Mouse (Mus musculus): ENCODE data around the gene Tead2. TPM values are rescaled to one million over a fixed set of nuclear protein-coding genes. Genes with fewer than 3 reads are reported as not detected.

The Tead2 gene
- polyA plus RNA-seq, 1 experiment = 0.06 TPM

DNA sequence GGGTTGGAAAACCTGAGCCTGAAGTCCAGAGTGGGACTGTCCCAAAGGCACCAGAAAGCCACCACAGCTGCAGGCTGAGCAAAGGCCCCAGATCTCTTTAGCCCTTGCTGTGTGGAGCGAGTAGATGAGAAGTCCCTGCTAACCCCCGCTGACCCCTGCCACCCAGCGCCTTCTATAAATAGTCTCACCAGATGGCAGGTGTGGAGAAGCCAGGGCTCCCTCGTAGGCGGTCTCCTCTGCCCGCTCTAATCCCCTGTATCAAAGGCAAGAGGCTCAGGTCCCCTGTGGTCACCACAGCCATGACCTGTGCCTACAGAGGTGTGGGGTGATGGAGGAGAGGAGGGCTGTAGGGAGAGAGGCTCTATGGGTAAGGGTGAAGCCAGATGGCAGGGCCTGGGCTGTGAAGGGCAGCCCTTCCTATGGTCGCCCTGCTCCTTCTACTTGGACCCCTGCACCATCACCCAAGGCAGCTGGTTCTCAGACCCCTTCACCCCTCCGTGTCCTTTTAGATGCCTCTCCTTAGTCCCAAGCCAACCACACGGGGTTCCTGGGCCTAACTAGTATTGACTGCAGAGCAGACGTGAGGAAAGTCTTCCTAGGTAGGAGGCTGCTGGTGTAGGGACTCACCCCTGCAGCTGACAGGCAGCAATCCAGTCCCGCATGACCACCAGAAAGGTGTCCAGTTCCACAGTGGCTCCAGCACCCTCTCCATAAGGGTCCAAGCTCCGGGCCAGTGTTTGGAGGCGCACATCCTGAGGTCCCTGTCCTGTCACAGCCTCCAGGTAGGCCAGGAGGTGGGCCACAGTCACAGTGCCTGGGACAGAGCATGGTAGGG lies 20.0 kb upstream of the Tead2 start:
- Histone ChIP-seq H3K4me1 (ENCODE audit: control insufficient read depth) (no peaks in the 10 kb centered on the region), H3K4me3 (replicated peaks) (no peak overlapping the region), H3K9me3 (ENCODE audit: control insufficient read depth, low read length) (no peaks in the 10 kb centered on the region), H3K27me3 (ENCODE audit: control insufficient read depth) (peaks cover 27% of the 10 kb centered on the region), H3K36me3 (ENCODE audit: control insufficient read depth) (no peaks in the 10 kb centered on the region)
- TF ChIP-seq GATA1 (IDR thresholded peaks at IDR 0.05; ENCODE audit: low read length) = no peak
- TF ChIP-seq TAL1 (IDR thresholded peaks at IDR 0.05; ENCODE audit: low read length) = no peak

DNA sequence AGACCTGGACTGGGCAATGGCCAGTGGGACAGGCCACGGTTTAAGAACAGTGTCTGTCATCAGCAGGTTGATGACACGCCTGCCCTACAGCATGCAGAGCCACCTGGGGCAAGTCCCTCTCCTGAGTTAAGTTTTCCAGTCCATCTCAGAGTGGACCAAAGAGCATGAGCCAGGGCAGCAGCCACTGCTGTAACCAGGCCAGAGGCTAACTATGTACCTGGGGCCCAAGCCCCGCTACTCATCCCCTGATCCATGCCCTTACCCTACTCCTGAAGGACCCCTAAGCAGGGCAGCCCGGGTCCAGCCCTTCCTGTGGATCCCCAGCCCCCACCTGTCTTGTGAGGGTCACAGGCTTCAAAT lies 19.4 kb upstream of the Tead2 start:
- no peaks in the 10 kb centered on the region for H3K36me3 ChIP-seq (ENCODE audit: control insufficient read depth)
- H3K4me1 ChIP-seq (ENCODE audit: control insufficient read depth) = no peaks in the 10 kb centered on the region
- no peak for TF ChIP-seq TAL1 (IDR thresholded peaks at IDR 0.05; ENCODE audit: low read length)
- TF ChIP-seq GATA1 (IDR thresholded peaks at IDR 0.05; ENCODE audit: low read length) = no peak
- peaks cover 22% of the 10 kb centered on the region for H3K27me3 ChIP-seq (ENCODE audit: control insufficient read depth)
- no peak overlapping the region for H3K4me3 ChIP-seq (replicated peaks)
- H3K9me3 ChIP-seq (ENCODE audit: control insufficient read depth, low read length) = no peaks in the 10 kb centered on the region

DNA sequence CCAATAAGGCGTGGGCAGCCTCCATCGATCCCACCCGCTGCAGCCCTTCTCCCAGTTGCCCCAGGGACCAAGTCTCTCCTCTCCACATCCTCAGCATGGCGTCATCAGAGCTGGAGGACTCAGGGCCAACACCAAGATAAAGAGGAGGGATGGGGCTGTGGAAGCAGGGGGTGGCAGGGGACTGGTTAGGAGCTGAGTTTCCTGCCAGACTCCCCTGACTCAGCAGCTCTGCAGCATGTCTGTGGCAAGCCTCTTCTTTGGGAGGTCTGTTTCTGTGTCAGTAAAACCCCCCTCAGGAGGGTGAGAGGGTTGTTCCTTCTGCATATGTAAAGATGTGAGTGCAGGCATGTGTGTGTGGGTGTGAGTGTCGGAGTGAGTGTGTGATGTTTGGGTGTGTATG lies 18.6 kb upstream of the Tead2 start:
- H3K4me1 ChIP-seq (ENCODE audit: control insufficient read depth) = no peaks in the 10 kb centered on the region
- no peaks in the 10 kb centered on the region for H3K36me3 ChIP-seq (ENCODE audit: control insufficient read depth)
- no peak overlapping the region for H3K4me3 ChIP-seq (replicated peaks)
- H3K9me3 ChIP-seq (ENCODE audit: control insufficient read depth, low read length) = no peaks in the 10 kb centered on the region
- H3K27me3 ChIP-seq (ENCODE audit: control insufficient read depth) = peaks cover 14% of the 10 kb centered on the region
- no peak for TF ChIP-seq GATA1 (IDR thresholded peaks at IDR 0.05; ENCODE audit: low read length)
- no peak for TF ChIP-seq TAL1 (IDR thresholded peaks at IDR 0.05; ENCODE audit: low read length)

DNA sequence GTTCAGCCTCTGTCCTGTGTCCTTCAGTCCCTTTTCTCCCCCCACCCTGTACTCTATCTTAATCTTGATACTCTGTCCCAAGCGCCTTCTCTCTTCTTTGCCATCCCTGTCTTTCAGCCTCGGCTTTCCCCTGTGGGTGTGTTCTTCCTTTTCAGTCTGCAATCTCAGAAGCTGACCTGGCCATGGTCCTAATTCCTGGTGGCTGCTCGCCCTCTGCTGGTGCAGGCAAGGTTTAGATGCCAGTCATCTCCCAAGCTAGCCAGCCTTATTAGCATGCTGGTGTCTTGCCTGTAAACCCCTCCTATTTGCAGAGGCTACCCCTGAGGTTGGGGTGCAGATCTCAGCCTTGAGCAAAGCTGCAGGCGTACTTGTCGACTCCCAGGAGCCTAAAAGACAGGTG lies 17.1 kb upstream of the Tead2 start:
- no peak for TF ChIP-seq TAL1 (IDR thresholded peaks at IDR 0.05; ENCODE audit: low read length)
- no peak for TF ChIP-seq GATA1 (IDR thresholded peaks at IDR 0.05; ENCODE audit: low read length)
- Histone ChIP-seq H3K9me3 (ENCODE audit: control insufficient read depth, low read length) (no peaks in the 10 kb centered on the region), H3K4me1 (ENCODE audit: control insufficient read depth) (no peaks in the 10 kb centered on the region), H3K36me3 (ENCODE audit: control insufficient read depth) (no peaks in the 10 kb centered on the region), H3K27me3 (ENCODE audit: control insufficient read depth) (peaks cover 10% of the 10 kb centered on the region), H3K4me3 (replicated peaks) (no peak overlapping the region)

DNA sequence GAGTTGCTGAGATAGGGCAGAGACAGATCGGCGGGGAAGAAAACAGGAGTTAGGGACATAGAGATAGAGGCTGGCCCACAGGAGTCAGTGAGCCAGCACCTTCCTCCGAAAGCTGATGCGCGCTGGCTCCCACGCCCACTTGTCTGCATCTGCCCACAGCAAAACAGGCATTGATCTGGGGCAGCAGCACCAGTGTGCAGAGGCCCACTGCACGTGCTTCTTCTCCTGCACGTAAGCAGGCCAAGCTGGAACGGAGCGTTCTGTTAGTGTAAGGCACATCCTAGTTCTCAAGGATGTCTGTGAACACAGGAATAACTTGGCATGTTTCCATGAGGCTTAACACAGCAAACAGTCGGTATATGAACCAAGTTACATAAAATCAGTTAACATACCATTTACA lies 16.6 kb upstream of the Tead2 start:
- Histone ChIP-seq H3K36me3 (ENCODE audit: control insufficient read depth) (no peaks in the 10 kb centered on the region), H3K4me1 (ENCODE audit: control insufficient read depth) (peaks cover 2% of the 10 kb centered on the region), H3K4me3 (replicated peaks) (no peak overlapping the region), H3K9me3 (ENCODE audit: control insufficient read depth, low read length) (no peaks in the 10 kb centered on the region), H3K27me3 (ENCODE audit: control insufficient read depth) (peaks cover 5% of the 10 kb centered on the region)
- no peak for TF ChIP-seq TAL1 (IDR thresholded peaks at IDR 0.05; ENCODE audit: low read length)
- no peak for TF ChIP-seq GATA1 (IDR thresholded peaks at IDR 0.05; ENCODE audit: low read length)

DNA sequence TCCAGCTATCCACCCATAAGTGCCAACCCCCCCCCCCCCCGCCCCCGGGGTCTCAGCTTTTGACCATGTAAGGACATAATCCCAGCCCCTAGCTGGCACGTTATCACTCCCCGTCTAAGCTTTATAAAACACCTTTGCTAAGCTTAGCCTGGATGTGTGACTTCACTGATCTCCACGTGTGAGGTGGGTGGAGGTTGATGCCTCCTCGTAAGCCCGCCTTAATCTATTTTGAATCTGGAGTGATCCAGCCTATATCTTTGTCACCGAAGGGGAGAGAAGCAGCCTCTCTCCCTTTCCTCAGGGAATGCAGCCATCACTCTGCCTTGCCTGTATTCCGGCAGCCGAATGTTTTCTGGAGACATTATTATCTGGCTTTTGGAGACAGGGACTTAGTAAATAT lies 12.9 kb upstream of the Tead2 start:
- peaks cover 5% of the 10 kb centered on the region for H3K27me3 ChIP-seq (ENCODE audit: control insufficient read depth)
- peaks cover 16% of the 10 kb centered on the region for H3K4me1 ChIP-seq (ENCODE audit: control insufficient read depth)
- H3K4me3 ChIP-seq (replicated peaks) = no peak overlapping the region
- no peaks in the 10 kb centered on the region for H3K9me3 ChIP-seq (ENCODE audit: control insufficient read depth, low read length)
- no peaks in the 10 kb centered on the region for H3K36me3 ChIP-seq (ENCODE audit: control insufficient read depth)
- TF ChIP-seq TAL1 (IDR thresholded peaks at IDR 0.05; ENCODE audit: low read length) = no peak
- no peak for TF ChIP-seq GATA1 (IDR thresholded peaks at IDR 0.05; ENCODE audit: low read length)

DNA sequence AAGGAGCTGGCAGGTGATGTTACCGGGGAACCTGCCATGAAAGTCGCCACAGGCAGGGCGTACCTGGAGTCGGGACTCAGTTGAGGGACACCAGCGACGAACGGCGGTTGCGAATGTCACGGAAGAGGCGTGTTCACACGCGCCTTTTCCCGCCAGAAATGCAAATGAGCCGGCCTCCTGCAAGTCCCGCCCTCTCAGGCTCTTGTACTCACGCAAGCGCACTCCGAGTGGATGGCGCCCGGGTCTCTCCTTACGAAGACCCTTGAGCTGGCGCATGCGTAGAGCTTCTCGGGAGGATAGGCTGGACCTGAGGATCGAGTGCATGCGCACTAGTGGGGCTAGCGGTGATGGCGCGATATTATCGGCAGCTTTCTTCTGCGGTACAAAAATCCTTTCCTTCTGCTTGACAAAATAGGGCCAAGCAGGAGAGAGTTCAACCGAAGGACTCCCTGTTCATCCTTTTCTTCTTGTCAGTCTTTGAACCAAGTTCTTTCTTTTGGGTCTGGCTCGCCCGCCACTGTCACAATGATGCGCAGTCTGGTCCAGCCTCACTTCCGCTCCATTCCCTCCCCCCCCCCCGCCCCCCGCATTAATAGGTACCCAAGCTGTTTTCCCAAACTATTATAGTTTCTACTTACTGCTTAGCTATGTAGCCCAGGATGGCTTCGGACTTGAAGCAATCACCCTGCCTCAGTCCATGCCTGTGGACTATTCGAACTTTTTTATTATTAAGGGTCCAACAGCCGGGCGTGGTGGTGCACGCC lies 11.0 kb upstream of the Tead2 start, which contains the start of gene Ccdc155:
TSS of gene Ccdc155 (minus strand) at position 513 of the 764 bp plus-strand sequence.
- no peak for TF ChIP-seq GATA1 (IDR thresholded peaks at IDR 0.05; ENCODE audit: low read length)
- TF ChIP-seq TAL1 (IDR thresholded peaks at IDR 0.05; ENCODE audit: low read length) = no peak
- H3K4me1 ChIP-seq (ENCODE audit: control insufficient read depth) = peaks cover 16% of the 10 kb centered on the region
- no peaks in the 10 kb centered on the region for H3K36me3 ChIP-seq (ENCODE audit: control insufficient read depth)
- peak within 1 kb of the TSS; percentile 65 for H3K4me3 ChIP-seq (replicated peaks)
- 0 out of 2 replicates have a peak, but pooled peaks cover 2% of the 10 kb centered on the region for H3K9me3 ChIP-seq (ENCODE audit: control insufficient read depth, low read length)
- peaks cover 5% of the 10 kb centered on the region for H3K27me3 ChIP-seq (ENCODE audit: control insufficient read depth)

DNA sequence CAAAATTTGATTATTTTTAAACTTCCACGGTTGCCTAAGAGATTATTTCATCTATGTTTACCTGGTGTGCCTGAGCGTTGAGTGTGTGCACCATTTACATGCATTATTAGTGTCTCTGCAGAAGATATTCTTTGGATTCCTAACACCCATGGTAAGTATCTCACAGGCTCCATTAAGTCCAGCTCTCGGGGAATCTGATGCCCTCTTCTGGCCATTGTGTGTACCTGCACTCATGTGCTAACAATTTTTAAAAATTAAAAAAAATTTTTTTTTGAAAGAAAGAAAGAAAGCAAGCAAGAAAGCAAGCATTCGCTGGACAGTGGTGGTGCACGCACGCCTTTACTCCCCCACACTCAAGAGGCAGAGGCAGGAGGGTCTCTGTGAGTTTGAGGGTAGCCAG lies 7.3 kb upstream of the Tead2 start:
- Histone ChIP-seq H3K9me3 (ENCODE audit: control insufficient read depth, low read length) (0 out of 2 replicates have a peak, but pooled peaks cover 2% of the 10 kb centered on the region), H3K27me3 (ENCODE audit: control insufficient read depth) (peaks cover 25% of the 10 kb centered on the region), H3K36me3 (ENCODE audit: control insufficient read depth) (no peaks in the 10 kb centered on the region), H3K4me3 (replicated peaks) (no peak overlapping the region), H3K4me1 (ENCODE audit: control insufficient read depth) (peaks cover 39% of the 10 kb centered on the region)
- TF ChIP-seq TAL1 (IDR thresholded peaks at IDR 0.05; ENCODE audit: low read length) = no peak
- TF ChIP-seq GATA1 (IDR thresholded peaks at IDR 0.05; ENCODE audit: low read length) = no peak

DNA sequence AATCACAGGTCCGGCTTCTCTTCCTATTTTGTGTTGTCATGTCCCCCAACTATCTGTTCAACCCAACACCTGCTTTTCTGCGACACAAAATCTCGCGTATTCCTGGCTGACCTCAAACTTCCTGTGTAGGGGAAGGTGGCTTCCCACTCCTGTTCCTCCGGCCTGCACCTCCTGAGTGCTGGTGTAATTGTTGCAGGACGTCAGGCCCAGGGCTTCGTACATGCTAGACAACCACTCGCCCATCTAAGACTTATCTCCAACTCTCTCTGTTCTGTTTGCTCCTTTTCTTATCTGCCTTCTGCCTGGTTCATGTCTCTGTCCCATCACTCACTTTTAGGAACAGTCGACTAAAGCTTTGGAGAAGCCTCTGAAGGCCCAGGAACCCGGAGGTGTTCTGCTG lies 4.5 kb upstream of the Tead2 start:
- Histone ChIP-seq H3K36me3 (ENCODE audit: control insufficient read depth) (no peaks in the 10 kb centered on the region), H3K4me3 (replicated peaks) (peak overlapping the region; percentile 51), H3K27me3 (ENCODE audit: control insufficient read depth) (peaks cover 44% of the 10 kb centered on the region), H3K9me3 (ENCODE audit: control insufficient read depth, low read length) (0 out of 2 replicates have a peak, but pooled peaks cover 2% of the 10 kb centered on the region), H3K4me1 (ENCODE audit: control insufficient read depth) (peaks cover 25% of the 10 kb centered on the region)
- TF ChIP-seq GATA1 (IDR thresholded peaks at IDR 0.05; ENCODE audit: low read length) (no peak), TAL1 (IDR thresholded peaks at IDR 0.05; ENCODE audit: low read length) (no peak)
